Mouse (Mus musculus): ENCODE data around the gene P2rx5.

DNA sequence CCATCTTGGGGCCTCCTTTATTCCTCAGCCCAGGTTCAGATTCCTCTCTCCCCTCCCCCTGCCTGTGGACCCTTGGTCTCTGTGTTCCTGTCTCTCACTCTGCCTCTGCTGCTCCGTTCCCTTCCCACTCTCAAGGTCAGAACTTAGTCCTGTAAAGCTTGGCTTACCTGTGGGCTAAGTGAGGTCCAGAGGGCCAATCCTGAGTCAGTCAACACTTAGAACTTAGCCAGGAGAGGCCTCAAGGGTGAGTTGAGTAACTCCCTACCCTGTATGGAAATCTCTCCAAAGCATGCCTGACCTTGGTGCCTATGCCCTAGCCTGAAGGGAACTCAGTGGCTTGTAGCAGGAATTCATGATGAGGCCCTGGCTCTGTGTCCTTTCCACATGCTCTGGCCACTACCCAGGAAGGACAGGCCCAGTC, 15.9 kb upstream of the P2rx5 start:
- TF ChIP-seq NRF1 (IDR thresholded peaks at IDR 0.05; ENCODE audit: low read depth, low read length), result no peak
- no peak for TF ChIP-seq CTCF (conservative IDR thresholded peaks at IDR 0.05 in 1 of 2, IDR thresholded peaks at IDR 0.05 in 1 of 2; ENCODE audit: low read depth in 2 of 2, low read length in 2 of 2)
- no peak for TF ChIP-seq ELF1 (IDR thresholded peaks at IDR 0.05; ENCODE audit: low read depth, low read length)

All from CH12.LX (cell line).